Mouse (Mus musculus) layer of hippocampus, postnatal 10 days (tissue): ENCODE measurements around the gene Meis2. TPM values are rescaled to one million over a fixed set of nuclear protein-coding genes. Genes with fewer than 3 reads are reported as not detected.

Experiments
- DNase-seq, 2 experiments: peaks; one replicate each; pipeline ENCODE4 v3.0.0; 2021; ENCODE audit warnings: low spot score in 2 of 2
- total RNA-seq, 2 experiments: library from RNA; stranded (reverse); gene quantifications; 2 replicates each; pipeline ENCODE4 v1.2.3; 2021

Gene Meis2
- total RNA-seq, 2 experiments from 2014 or later = 49.6 to 50.6 TPM

DNA sequence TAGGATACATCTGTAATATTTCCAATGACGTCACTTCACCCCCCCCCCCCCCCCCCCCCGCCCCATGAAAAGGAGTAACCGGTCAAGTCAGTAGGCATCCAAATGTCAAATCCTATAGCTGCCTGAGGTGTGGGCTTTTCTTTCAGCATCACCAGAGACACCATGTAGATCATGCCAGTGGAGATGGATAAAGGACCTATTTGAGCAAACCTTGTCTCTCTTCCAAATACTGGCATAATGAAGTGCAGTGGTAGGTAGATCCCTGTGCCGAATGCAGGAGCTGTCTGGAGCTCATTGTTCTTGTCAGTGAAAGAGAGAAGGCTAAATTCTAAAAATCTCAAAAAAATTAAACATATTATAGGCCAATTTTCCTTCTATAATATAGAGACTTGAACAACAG is 151.1 kb downstream of the Meis2 start:
- DNase-seq = no peak

DNA sequence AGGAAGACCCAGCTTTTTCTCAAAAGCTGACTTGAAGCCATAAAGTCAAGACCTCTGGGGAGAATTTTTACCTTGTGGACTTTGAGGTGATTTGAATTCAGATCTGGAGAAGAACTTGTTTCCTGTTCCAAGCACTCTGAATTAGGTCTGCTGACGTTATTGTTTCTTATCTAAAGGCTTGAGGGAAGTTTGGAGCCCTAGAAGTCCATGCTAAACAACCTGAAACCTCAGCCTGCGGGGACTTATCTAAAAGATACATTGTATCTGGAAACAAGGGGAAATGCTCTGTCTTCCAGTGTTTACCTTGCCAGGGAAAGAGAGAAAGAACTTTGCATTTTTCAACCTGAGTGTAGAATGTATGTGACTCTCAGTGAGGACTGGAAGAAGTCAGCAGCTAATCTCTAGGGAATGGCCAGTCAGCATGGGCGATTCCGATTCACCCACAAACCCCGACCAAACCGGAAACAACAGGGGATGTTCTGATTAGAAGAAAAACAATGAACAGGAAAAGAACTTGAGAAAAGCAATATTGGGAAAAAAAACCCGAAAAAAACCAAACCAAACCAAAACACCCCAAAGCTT is 152.6 kb downstream of the Meis2 start:
- DNase-seq = no peak

DNA sequence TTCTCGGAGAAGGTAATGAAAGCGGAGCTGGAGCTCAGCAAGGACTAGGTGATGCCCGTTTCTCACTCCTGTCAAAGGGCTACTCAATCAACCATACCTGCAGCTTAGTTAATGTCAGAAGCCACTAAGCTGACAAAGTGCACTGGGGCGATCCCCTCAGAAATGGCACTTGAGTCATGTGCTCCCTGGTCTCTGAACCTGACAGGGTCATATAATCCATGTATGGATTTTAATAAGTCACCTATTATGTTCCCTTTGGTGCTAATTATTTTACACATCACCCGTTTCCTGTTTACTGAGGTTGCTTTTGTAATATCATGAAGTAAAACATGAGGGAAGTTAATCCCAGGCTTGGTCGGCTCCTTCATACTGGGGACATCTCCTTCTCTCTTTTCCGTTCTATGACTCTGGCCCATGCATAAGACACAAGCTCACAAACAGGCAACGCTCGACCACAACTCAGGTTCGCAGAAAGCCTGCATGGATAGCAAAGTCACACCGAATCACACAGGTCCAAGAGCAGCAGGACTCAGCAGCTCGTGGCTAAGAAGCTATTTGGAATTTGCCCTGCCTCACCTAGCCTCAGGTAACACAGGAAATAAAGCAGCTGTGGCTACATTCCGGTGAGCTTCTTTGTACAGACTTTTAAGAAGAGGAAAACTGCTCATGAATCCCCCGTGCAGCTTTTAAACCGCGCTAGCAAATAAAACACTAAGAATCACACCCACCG is 153.6 kb downstream of the Meis2 start:
- DNase-seq = no peak

DNA sequence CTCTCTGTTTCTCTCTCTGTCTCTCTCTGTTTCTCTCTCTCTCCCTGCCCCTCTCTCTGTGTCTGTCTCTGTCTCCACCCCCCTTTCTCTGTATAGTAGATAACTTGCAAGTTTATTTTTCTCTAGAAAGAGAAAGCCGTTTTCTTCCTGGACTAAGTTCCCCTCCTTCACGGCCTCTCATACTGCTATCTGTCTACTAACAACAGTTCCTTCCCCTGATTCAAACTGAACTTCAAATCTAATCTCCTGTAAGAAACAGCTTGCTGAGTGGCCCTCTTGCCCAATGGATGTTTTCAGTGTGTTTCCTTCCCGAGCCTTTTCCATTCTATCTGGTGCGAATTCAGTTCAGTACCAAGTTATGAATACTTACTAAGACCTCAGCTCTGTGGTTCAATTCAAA is 155.4 kb downstream of the Meis2 start:
- DNase-seq = no peak

DNA sequence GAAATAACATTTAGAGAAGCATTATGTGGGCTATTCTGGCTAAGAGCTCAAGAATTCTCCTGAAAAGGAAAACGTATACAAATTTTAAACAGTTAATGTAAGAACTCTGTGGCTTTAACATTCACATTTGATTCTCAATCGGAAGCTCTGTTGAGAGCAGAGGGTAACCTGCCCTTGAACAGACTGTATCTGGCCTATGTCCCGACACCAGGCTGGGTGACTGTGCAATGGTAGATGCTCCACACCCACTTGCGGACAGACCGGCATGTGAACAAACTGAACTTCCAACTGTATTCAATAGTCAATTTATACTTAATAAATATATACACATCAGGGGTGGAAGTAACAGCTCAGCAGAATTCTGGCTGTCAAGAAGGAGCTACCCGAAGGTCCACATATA is 164.6 kb downstream of the Meis2 start:
- no peak for DNase-seq

DNA sequence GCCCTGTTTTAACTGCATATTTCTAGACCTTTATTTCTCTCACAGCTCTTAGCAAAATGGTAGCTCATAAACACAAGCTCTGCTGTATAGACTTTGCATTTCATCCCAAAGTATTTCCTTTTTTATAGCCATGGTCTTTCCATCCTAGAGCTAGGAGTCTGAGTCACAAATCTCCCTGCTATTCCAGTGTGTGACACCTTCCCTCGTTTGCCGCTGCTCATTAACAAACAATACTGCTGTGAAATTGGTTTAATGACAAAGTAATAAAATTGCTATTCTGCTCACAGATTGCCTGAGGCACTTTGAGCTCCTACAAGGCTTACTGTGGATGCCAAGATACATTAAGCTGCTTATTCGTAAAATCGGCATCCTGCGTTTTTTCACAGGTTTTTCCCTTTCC is 168.1 kb downstream of the Meis2 start:
- no peak for DNase-seq

DNA sequence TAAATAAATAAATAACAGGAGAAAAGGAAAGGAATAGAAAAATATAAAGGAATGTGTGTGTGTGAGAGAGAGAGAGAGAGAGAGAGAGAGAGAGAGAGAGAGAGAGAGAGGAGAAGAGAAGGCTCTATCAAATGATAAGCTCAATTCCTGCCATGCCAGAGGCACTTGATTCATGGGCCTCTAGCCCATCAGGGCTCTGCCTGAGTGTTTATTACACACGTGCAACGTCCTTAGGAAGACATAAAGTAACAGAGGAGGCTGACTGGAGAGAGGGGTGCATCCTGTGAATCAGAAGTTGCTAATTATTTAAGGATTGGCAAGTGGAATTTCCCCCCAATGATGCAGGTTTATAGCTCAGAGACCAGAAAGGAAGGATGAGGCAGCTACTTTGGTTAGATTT is 168.6 kb downstream of the Meis2 start:
- no peak for DNase-seq

DNA sequence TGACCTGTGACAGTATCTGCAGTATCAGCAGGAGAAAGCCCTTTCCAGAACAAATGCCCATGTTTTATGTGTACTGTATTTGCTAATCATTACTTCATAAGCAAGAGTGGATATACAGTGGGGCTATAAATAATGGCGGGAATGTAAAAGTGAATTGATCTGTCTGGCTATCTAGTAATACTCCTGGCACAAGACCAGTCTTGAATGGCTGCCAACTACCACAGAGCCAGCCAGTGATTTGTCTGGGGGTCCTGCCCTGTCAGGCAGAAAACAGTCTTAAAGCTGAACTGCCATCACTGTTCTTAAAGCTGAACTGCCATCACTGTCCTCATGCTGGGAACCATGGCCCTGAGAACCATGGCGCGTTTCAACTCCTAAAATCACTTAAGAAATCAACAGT is 169.9 kb downstream of the Meis2 start:
- peak; percentile 10 to 32 for DNase-seq

DNA sequence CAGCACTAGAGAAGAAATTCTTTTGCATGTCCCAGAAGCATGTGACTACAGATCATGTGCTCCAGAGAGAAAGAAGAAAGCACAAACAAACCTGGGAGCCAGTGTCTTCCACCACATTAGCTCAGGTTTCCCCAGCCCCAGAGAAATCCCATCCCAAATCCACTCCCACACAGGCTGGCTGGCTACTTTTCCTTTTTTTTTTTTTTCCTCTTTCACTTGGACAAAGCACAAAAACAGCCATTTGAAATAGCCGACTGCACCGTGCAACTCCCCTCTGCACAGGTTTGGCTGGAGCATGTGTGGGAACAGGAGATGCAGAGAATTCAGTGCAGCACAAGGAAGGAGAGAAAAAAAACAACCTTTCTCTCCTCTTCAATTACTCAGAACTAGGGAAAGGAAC is 170.4 kb downstream of the Meis2 start:
- DNase-seq = no peak

DNA sequence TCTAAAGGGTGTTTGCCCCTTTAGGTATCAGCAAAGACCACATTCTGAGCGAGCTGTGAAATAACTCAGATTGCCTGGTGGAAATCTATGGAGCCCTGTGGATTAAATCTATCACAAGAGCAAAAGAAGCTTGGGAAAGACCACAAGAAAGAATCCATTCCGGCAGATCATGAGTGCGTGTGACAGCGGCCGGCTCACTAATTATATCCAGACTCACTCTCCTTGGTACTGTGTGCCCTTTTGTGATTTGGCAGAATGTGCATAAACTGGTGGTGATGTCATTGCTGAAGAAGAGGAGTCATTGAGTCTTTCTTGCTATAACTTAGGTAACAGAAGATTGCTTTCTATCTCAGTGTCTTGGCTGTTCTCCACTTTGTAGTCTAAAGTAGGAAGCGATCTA is 172.5 kb downstream of the Meis2 start:
- no peak for DNase-seq

DNA sequence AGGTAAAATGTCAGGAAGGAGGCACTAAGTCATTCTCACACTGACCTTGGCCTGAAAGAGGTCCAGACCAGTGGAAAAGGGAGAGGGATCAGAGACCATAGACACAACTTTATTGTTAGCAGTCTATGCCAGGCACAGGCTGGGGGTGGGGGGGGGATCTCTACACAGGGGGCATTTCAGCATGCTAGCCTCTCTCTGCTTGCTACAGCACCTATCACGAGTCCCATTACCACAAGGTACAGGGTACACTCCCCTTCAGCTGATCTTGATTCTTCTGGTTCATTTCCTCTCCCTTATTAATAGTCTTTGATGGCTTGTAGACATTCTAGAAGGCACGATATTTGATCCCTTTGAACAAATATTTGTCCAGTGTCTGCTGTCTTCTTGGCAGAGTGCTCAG is 174.9 kb downstream of the Meis2 start:
- no peak for DNase-seq

DNA sequence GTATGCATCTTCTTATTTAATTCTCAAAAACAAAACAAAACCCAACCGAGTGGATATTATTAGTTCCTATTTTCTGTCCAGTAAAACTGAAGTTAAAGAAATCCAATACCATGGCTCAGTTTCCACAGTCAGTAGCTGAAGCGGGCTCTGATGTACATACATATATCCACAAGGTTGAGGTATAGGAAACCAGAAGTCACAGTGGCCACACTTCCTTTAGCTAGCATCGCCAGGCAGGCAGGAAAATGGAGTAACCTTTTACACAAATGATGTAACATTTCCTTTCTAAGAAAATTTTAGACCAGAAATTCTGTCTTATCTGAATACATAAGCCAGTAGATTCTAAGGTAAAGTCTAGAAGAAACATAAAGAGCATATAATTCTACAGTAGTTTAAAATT is 175.6 kb downstream of the Meis2 start:
- no peak for DNase-seq

DNA sequence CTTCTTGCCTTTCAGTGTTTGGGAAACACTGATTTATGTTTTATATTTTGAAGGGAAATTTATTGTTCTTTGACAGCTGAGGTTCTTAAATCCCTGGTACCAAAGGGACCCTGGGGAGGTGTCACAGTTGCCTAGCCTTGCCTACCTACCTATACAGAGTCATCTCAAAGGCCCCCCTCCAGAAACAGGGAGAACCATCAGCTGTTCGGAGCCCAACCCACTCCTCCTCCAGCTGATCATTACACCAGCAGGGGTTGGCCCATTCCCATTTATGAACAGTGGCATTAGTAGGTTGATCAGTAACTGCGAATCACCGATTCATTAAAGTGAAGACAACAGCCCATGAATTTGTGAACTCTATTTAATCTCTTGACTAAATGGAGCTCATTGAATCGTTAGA is 176.4 kb downstream of the Meis2 start:
- DNase-seq = no peak

DNA sequence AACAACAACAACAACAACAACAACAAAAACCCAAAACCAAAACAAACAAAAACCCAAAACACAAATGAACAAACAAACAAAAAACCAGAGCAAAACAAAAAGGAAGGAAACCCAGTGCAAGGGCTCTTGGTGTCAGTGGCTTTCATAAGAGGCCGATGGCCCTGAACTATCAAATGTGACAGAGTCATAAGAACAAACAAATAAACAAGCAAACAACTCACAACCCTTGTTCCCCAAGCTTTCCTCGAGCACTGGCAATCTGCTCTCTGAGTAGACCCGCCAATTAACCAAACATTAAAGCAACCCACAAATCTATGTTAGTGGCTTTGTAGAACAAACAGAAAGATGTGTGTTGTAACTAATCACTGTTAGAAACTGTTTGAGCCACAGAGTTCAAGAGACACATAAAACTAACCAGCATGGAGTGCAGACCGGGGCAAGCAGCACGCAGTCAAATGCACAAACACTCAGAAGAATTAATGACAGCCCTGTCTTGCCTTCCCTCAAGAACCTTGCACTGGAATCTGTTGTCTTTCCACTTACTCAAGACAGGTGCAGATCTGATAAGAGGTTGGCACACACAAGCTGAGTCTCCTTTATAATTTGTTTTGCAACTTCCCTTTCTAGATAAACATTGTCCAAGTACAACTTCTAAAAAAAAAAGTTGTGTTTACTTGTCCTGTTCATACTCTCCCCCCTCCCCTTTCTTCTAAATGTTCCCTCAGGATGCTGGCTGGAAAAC is 177.1 kb downstream of the Meis2 start:
- no peak for DNase-seq

DNA sequence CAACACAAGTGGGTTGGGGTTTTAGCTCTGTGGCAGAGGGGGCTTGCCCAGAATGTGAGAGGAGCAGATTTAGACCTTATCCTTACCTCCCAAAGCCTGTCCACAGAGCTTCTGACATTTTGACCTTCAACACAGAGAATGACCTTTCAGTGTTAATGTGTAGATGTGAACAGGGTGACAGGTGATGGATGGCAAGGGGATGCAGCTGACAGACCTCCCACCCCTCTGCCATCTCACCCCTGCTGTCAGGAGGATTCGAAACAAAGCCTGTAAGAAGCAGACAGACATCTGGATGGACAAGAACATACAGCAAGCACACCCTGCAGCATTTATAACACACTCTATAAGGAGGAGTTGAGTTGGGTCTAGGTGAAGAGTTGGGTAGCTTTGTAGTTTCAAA is 178.0 kb downstream of the Meis2 start:
- no peak for DNase-seq

DNA sequence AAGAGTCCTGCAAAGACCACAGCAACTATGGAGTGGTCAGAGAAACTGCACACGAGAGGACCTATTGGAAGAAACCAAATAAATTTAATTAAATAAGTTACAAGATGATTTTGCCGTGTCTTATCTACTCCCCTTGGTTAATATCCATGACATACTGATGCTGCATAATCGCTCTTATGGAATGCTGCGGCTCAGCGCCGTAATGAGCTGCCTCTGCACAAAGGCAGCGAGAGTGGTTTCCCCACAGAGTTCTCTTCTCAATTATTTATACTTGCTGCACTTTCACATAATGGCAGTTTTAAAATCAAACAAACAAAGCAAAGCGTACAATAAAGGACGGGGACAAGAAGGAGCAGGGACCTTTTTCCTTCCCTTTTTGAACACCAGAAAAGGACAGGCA is 181.5 kb downstream of the Meis2 start:
- DNase-seq = no peak

DNA sequence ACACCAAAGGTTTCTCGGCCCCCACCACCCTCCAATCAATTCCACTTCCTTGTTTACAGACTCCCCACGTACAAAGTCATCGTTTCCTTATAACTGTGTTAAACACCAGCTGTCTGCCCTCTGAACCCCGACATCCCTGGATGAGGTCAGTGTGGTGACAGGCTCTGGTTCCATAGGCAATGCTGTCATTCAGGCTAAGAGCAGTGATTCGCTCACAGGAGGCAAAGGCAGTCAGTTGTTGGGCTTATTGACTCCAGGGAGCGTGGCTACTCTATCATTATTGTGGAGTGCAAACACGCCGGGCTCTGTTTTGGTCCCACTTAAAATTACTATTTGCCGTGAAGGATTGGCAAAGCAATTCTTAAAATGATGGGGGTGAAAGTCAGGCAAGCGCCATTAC is 182.1 kb downstream of the Meis2 start:
- no peak for DNase-seq

DNA sequence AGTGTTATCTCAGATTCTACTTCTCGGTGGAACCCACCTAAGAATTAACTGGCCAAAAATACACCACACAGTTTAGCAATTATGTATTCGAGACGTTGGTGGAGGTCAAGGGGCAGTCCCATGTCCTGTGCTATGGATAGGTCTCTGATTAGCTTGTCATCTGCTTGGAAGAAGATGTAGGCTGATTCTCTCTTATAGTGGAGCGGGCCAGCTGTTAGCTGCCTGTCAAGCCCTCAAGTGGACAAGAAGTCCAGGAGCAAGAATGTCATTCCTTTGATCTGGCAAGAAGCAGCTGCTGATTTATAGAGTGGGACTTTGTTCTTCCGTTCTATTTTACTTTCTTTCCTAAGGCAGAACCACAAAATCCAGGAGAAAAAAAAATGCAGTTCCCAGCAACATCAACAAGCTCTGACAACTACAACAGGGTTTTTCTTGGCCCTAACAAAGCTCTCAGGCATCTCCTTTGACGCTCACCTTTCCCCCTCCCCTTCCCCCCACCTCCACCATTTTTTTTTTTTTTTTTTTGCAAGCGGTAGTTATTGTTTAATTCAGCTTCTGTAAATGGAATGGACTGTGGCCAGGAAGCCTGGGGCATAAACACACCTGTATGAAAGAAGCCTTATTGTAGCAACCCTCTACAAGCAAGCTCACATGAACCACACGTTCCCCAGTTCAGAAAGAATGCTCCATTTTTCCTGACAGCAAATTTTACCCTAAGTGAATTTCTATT is 189.7 kb downstream of the Meis2 start:
- DNase-seq = no peak

DNA sequence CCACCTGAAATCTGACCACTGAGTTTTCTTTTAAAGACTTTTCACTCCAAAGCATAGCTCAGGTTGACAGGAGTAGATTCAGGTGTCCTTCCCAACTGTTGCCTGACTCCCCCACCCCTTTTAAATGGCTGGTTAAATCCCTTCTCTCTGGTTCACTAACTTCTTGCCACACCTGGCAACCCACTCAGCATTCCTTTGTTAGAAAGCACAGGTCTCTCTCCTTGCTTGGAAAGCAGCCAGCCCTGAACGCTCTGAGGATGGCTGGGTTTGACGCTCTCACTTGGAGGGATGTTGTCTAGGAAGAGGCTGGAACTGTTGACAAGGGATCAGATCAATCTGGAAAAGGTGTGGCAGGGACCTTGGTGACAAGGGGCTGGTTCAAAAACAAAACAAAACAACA is 192.8 kb downstream of the Meis2 start:
- DNase-seq = no peak

DNA sequence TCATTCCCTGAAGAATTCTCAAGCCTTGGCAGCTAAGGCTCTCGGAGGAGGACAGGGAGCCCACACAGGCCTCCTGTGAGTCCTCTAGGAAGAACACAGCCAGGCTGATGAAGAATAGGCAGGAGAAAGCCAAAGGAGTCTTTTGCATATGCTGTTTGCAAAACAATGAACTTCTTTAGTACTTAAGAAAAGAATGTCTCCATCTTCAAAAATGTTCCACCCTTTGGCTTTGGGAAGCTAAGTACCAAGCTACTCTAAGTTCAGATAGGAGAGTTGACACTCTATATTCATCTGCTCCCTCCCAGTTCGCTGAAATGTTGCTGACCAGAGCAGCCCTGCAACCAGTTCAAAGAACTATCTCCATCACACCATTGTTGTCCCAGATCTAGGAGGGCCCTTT is 195.7 kb downstream of the Meis2 start:
- DNase-seq = no peak

DNA sequence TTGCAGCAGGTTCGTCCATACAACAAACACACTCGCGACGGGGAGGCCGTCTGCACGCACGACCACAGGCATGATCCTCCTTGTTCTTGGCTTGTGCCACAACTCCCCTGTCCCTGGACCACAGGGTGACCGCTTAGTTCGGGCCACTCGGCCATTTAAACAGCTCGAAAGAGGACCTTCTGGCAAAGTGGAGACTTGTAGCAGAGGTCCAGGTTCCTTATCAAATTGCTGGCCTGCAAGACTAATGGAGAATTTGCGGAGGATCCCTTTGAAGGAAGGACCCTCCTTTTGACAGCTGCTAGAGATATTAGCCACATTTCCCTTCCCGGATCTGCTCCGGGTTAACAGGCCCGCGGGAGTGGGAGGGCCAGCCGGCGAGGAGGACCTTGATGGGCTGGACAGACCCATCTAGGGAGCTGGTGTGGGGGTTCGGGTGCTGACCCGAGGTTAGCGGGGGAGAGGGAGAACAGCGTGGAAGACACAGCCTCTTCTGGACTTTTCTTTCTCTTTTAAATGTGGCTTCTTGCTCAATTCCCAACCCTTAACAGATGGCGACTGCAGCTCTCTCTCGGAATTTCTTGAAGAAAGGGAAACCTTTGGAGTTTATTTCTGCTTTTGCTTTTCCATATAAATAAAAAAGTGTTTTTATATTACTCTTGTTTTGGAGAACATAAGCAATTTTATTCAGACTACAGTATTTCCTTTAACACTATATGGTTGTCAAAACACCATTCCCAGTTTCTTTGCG is 204.9 kb downstream of the Meis2 start:
- DNase-seq = peak; percentile 21 to 37
